Mouse (Mus musculus) right cerebral cortex, adult 18-20 months (tissue): ENCODE measurements at regions not wholly inside any gene's neighbourhood (a gene's known extent, or its start where the extent isn't known, plus 50 kb on each side); places are given as distances from the start of the nearest gene placed in this dataset.
A peak's percentile ranks its signal among the peaks of the same experiment; 100 is the strongest.

Source experiments
- DNase-seq: peaks from one replicate; pipeline ENCODE4 v3.0.0; 2022; ENCODE audit warnings: mixed read lengths

- DNase-seq = peak; percentile 76
Measured at GRCm38 (mm10) chr15:30029257-30029899, 143.0 kb upstream of the Ctnnd2 start.

DNA sequence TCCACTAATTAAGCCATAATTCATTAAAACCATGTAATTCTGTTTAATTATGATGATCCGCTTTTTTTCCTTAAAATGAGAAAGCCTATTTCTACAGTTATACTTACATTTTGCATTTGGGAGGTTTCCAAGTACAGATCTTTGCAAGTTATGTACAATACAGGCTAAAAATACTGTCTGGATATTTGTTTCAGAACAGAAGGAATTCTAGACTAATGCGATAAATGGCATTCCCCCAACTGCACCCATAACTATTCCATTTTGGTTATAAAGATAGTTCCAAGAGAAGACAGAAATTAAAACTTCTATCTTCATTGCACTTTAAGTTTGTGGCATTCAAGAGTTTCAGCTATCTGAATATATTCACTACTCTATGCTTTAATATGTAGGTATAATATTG, 137.0 kb upstream of the Ctnnd2 start:
- DNase-seq = peak; percentile 6

GRCm38 (mm10) chr15:30050851-30051250, 121.5 kb upstream of the Ctnnd2 start:
- DNase-seq = no peak

DNA sequence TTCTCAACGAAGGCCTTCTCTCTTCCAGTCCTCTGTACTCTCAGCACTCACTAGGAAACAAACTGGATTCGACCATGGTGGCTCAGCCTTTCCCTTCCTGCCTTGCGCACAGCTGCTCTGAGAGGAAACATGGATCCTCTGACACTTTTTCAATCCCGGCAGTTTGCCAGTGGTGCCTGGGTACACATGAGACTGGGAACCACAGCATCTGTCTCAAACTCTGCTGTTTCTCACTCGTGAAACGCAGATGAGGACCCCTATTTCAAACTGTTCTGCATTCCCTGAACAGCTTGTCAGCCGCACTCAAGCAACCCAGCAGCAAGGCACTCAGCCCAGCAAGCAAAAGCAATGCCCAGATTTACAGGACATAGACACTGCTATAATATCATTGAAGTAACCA, 112.6 kb upstream of the Ctnnd2 start:
- no peak for DNase-seq

GRCm38 (mm10) chr15:30060505-30061342, 111.7 kb upstream of the Ctnnd2 start:
- DNase-seq = no peak

- DNase-seq = no peak
Measured at GRCm38 (mm10) chr15:30071668-30072067, 100.7 kb upstream of the Ctnnd2 start.

GRCm38 (mm10) chr15:30072301-30072700, 100.1 kb upstream of the Ctnnd2 start:
- DNase-seq = no peak

DNA sequence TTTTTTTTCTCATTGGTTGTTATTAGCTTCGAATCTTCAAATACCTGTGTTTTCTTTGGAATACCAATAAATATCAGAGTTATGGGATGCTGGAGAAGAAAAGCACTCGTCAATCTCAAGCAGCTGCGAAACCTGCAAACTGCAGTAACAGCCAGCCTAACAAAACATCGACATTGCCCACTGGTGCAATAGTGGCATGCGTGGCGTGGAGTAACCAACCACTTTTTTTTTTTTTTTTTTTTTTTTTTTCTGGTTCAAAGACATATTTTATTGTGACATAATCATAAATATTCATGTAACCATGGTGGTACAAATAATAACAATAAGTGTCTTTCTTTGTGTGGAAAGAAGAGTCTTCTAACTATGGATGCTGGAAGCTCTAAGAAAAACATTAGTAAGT, 85.3 kb upstream of the Ctnnd2 start:
- DNase-seq = no peak

DNA sequence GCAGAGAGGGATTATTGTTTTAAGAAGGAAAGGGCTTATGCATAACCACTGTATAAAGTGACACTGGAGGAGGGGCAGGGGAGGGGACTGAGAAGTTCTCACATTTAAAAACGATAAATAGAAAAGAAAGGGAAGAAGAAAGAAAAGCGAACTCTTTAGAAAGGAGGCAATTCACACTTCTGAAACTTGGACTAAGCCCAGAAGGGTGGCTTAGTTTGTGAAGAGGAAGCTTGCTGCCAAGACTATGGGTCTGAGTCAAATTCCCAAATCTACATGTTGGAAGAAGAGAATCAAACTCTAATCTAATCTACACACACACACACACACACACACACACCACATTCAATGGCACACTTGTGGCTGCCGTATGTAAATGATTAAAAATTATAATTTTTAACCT, 50.3 kb upstream of the Ctnnd2 start:
- peak; percentile 14 for DNase-seq
